Mouse (Mus musculus): ENCODE measurements around the gene Nanos2. TPM values are rescaled to one million over a fixed set of nuclear protein-coding genes. Genes with fewer than 3 reads are reported as not detected.

Nanos2 gene
- polyA plus RNA-seq, 1 experiment from 2014 or later: not detected

- H3K4me3 ChIP-seq (ENCODE audit: inconsistent target): no peak overlapping the region
- 82% methylated on average over 17 of the region's 18 CpGs for WGBS (ENCODE audit: missing documents)
- no peak overlapping the region for H3K27ac ChIP-seq
- no peaks in the 10 kb centered on the region for H3K36me3 ChIP-seq (ENCODE audit: inconsistent target)
- H3K79me2 ChIP-seq (ENCODE audit: inconsistent target): peaks cover 29% of the 10 kb centered on the region
Measured at GRCm38 (mm10) chr7:19022189-19022958, 35.2 kb downstream of the Nanos2 start.

GRCm38 (mm10) chr7:19023357-19023814, 36.2 kb downstream of the Nanos2 start, which contains the start of gene Foxa3:
Gene Foxa3, minus strand, starts transcription at chr7:19023538.
- Histone ChIP-seq H3K79me2 (ENCODE audit: inconsistent target) (peaks cover 32% of the 10 kb centered on the region), H3K36me3 (ENCODE audit: inconsistent target) (no peaks in the 10 kb centered on the region), H3K27ac (no peak within 1 kb of the TSS), H3K4me3 (ENCODE audit: inconsistent target) (peak within 1 kb of the TSS; percentile 12; the same call in 1 of the 2 replicates)
- 4% methylated on average over 30 of the region's 30 CpGs for WGBS (ENCODE audit: missing documents)

DNA sequence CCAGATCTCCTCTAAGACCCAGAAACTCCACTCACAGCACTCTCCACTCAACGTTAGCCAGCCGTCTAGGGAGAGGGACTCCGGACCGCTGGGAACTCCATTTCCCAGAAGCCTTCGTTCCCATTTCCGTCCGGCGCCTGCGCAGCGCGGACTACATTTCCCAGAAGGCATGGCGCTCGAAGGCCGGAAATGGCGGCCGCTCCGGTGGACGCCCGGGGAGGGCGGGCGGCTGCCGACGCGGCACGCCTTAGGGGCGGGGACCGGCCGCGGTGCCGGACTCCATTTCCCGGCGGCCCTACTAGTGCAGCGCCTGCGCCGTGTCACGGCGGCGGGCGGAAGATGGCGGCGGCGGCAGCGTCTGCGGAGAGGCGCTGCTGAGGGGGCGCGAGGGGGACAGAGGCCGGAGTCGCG, 36.9 kb downstream of the Nanos2 start, which contains the start of gene Sympk:
Gene Sympk, plus strand, starts transcription at position 282 of the 411 bp plus-strand sequence.
- peak within 1 kb of the TSS; percentile 84 for H3K4me3 ChIP-seq (ENCODE audit: inconsistent target)
- peak within 1 kb of the TSS; percentile 51 for H3K27ac ChIP-seq
- H3K79me2 ChIP-seq (ENCODE audit: inconsistent target): peaks cover 32% of the 10 kb centered on the region
- WGBS (ENCODE audit: missing documents): 2% methylated on average over 27 of the region's 50 CpGs
- peaks cover 6% of the 10 kb centered on the region for H3K36me3 ChIP-seq (ENCODE audit: inconsistent target)

DNA sequence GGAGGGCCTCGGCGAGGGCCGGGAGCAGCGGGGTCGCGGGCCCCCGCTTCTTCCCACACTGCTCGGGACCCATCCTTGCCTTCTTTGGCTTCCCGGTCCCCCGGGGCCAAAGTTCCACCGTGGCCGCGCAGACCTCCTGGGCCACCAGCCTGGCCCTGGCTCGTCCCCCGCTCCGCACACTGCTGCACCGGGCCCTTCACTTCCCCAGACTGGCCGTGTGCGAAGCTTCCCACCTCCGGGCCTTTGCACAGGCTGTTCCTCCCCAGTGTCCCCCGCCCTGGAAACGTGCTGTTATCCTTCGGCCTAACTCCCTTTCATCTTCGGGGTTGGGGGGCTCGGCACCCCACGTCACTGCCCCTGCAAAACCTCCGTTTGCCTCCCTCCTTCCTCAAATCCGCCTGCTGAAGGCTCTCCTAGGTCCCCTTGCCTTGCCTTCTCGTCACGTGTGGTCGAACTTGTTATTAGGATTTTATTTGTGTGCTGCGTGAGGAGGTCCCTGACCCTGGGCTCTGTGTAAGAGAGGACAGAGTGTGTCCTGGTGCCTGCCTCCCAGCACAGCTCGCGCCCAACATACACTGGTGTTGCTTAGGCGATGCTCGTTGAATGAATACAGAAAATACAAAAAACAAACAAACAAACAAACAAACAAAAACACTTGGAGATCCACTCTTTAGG, 37.5 kb downstream of the Nanos2 start:
- Histone ChIP-seq H3K4me3 (ENCODE audit: inconsistent target) (peak overlapping the region; percentile 84), H3K79me2 (ENCODE audit: inconsistent target) (peaks cover 32% of the 10 kb centered on the region), H3K27ac (peak overlapping the region; percentile 51), H3K36me3 (ENCODE audit: inconsistent target) (peaks cover 12% of the 10 kb centered on the region)
- WGBS (ENCODE audit: missing documents): under 1% methylated on average over 31 of the region's 36 CpGs

DNA sequence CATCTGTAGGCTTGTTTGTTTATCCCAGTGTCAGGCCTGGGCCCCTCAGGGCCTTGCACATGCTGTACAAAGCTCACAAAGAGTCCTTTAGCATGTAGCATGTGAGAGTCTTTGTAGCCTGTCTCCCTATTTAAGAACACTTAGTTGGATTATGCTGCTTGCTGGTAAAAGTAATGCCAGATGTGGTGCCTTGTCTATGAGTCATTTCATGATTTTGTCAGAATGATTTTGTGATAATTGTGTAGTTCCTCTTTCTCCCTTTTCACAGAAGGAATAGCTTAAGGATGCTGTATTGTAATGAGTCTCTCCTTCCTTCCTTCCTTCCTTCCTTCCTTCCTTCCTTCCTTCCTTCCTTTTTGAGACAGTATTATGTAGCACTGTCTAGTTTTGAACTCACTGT, 40.9 kb downstream of the Nanos2 start:
- Histone ChIP-seq H3K4me3 (ENCODE audit: inconsistent target) (no peak overlapping the region), H3K79me2 (ENCODE audit: inconsistent target) (peaks cover 32% of the 10 kb centered on the region), H3K36me3 (ENCODE audit: inconsistent target) (peaks cover 38% of the 10 kb centered on the region), H3K27ac (peak overlapping the region; percentile 51)

GRCm38 (mm10) chr7:19029084-19029653, 42.0 kb downstream of the Nanos2 start:
- H3K27ac ChIP-seq: no peak overlapping the region
- H3K36me3 ChIP-seq (ENCODE audit: inconsistent target): peaks cover 47% of the 10 kb centered on the region
- WGBS (ENCODE audit: missing documents): 76% methylated on average over 6 of the region's 6 CpGs
- H3K79me2 ChIP-seq (ENCODE audit: inconsistent target): peaks cover 32% of the 10 kb centered on the region
- no peak overlapping the region for H3K4me3 ChIP-seq (ENCODE audit: inconsistent target)

- H3K79me2 ChIP-seq (ENCODE audit: inconsistent target): peaks cover 10% of the 10 kb centered on the region
- WGBS (ENCODE audit: missing documents): 97% methylated on average over 4 of the region's 4 CpGs
- no peak overlapping the region for H3K27ac ChIP-seq
- H3K4me3 ChIP-seq (ENCODE audit: inconsistent target): no peak overlapping the region
- peaks cover 71% of the 10 kb centered on the region for H3K36me3 ChIP-seq (ENCODE audit: inconsistent target)
Measured at GRCm38 (mm10) chr7:19031641-19032040, 44.4 kb downstream of the Nanos2 start.

Other genes starting within 250 kb of the Nanos2 start
- not detected in 3 replicates for gene Psg19, start 188.9 kb upstream of the Nanos2 start, polyA plus RNA-seq (2018)
- not detected in 3 replicates for gene Psg17, start 165.8 kb upstream of the Nanos2 start, polyA plus RNA-seq (2018)
- 3.2 to 7.3 TPM (median 3.3 TPM) in 3 replicates for gene Mill2, start 147.4 kb upstream of the Nanos2 start, polyA plus RNA-seq (2018)
- 1.3 to 1.4 TPM in 2 of 3 replicates, not detected in the other for gene Pglyrp1, start 116.1 kb upstream of the Nanos2 start, polyA plus RNA-seq (2018)
- gene Ccdc61, start 77.0 kb upstream of the Nanos2 start, polyA plus RNA-seq (2018): 4.1 to 8.9 TPM (median 8.4 TPM) in 3 replicates
- 0.01 TPM in 1 of 3 replicates, not detected in the others for gene Nova2, start 61.5 kb upstream of the Nanos2 start, polyA plus RNA-seq (2018)
- 0.25 to 0.49 TPM (median 0.46 TPM) in 3 replicates for gene Mypop, start 3.8 kb downstream of the Nanos2 start, polyA plus RNA-seq (2018)
- gene Irf2bp1, start 16.6 kb downstream of the Nanos2 start, polyA plus RNA-seq (2018): 7.1 to 12.7 TPM (median 12.6 TPM) in 3 replicates
- not detected in 3 replicates for gene Foxa3, start 36.1 kb downstream of the Nanos2 start, polyA plus RNA-seq (2018)
- 34.2 to 90.4 TPM (median 59.0 TPM) in 3 replicates for gene Sympk, start 37.0 kb downstream of the Nanos2 start, polyA plus RNA-seq (2018)
- gene Rsph6a, start 67.3 kb downstream of the Nanos2 start, polyA plus RNA-seq (2018): not detected in 3 replicates
- 0.19 to 12.9 TPM (median 0.32 TPM) in 3 replicates for gene Dmwd, start 88.8 kb downstream of the Nanos2 start, polyA plus RNA-seq (2018)
- 0.66 to 30.4 TPM (median 0.95 TPM) in 3 replicates for gene Dmpk, start 96.4 kb downstream of the Nanos2 start, polyA plus RNA-seq (2018)
- gene Six5, start 107.2 kb downstream of the Nanos2 start, polyA plus RNA-seq (2018): 0.22 to 0.68 TPM (median 0.24 TPM) in 3 replicates
- not detected in 3 replicates for gene Gm4969, start 131.0 kb downstream of the Nanos2 start, polyA plus RNA-seq (2018)
- gene Fbxo46, start 132.5 kb downstream of the Nanos2 start, polyA plus RNA-seq (2018): 3.8 to 6.0 TPM (median 4.4 TPM) in 3 replicates
- gene Qpctl, start 161.9 kb downstream of the Nanos2 start, polyA plus RNA-seq (2018): 9.0 to 15.2 TPM (median 12.0 TPM) in 3 replicates
- gene Snrpd2, start 162.3 kb downstream of the Nanos2 start, polyA plus RNA-seq (2018): 19.9 to 46.5 TPM (median 29.5 TPM) in 3 replicates
- gene Gipr, start 178.7 kb downstream of the Nanos2 start, polyA plus RNA-seq (2018): not detected in 3 replicates
- 14.8 to 23.5 TPM (median 15.4 TPM) in 3 replicates for gene Eml2, start 189.0 kb downstream of the Nanos2 start, polyA plus RNA-seq (2018)
- 0.09 TPM in 1 of 3 replicates, not detected in the others for gene Gpr4, start 225.1 kb downstream of the Nanos2 start, polyA plus RNA-seq (2018)
- gene Opa3, start 240.9 kb downstream of the Nanos2 start, polyA plus RNA-seq (2018): 17.8 to 20.2 TPM (median 18.5 TPM) in 3 replicates